Mouse (Mus musculus) heart, embryonic 16.5 days (tissue): Measurements from ENCODE around the gene Sez6l. TPM values are rescaled to one million over a fixed set of nuclear protein-coding genes. Genes with fewer than 3 reads are reported as not detected.

Experiments
- ATAC-seq: fragments of 200-750 bp; cut with Nextera tagmentation; replicated peaks from 2 replicates; pipeline ENCODE4 v1.8.0; 2017; ENCODE audit warnings: moderate number of reproducible peaks; ENCODE audit not compliant: insufficient read depth, low FRiP score; ENCODE audit errors: extremely low read depth
- H3K27ac ChIP-seq: fragments of 300-500 bp; sonication (generic); 2 replicates; pipeline ENCODE4 v1.5.1; 2014; ENCODE audit warnings: mild to moderate bottlenecking, low read length, control low read depth, moderate library complexity
- H3K27me3 ChIP-seq: fragments of 300-500 bp; sonication (generic); 2 replicates; pipeline ENCODE4 v1.6.1; 2014; ENCODE audit warnings: low read length, mixed read lengths; ENCODE audit not compliant: control insufficient read depth, insufficient read depth
- H3K36me3 ChIP-seq: fragments of 300-500 bp; sonication (generic); 2 replicates; pipeline ENCODE4 v1.6.1; 2014; ENCODE audit not compliant: control insufficient read depth, insufficient read depth
- H3K4me1 ChIP-seq: fragments of 300-500 bp; sonication (generic); 2 replicates; pipeline ENCODE4 v1.6.1; 2014; ENCODE audit warnings: low read length, mixed read lengths; ENCODE audit not compliant: control insufficient read depth, insufficient read depth
- H3K4me2 ChIP-seq: fragments of 300-500 bp; sonication (generic); 2 replicates; pipeline ENCODE4 v1.6.1; 2014; ENCODE audit warnings: low read depth, mild to moderate bottlenecking, control low read depth, low read length
- H3K4me3 ChIP-seq: fragments of 300-500 bp; sonication (generic); 2 replicates; pipeline ENCODE4 v1.5.1; 2014; ENCODE audit warnings: mild to moderate bottlenecking, control low read depth, low read length
- H3K9ac ChIP-seq: fragments of 300-500 bp; sonication (generic); 2 replicates; pipeline ENCODE4 v1.6.1; 2014; ENCODE audit warnings: low read length, control low read depth
- H3K9me3 ChIP-seq: fragments of 300-500 bp; sonication (generic); replicated peaks from 2 replicates; pipeline ENCODE4 v1.6.1; 2016; ENCODE audit warnings: low read length; ENCODE audit not compliant: control insufficient read depth
- WGBS: fragments of 180-500 bp; shearing (Covaris S2); extraction: QIAGEN DNeasy Blood & Tissue Kit; methylation state at CpG from one replicate; pipeline ENCODE4 v1.1.7; 2014; 5-methylcytosine and 5-hydroxymethylcytosine counted together
- polyA plus RNA-seq: library from polyadenylated mRNA; unstranded; fragments of >200 nt; fragmentation: Nextera tagmentation; extraction: Ambion mirVana; gene quantifications from 2 replicates; pipeline ENCODE4 v1.2.1, GENCODE M21; 2015

Gene Sez6l
- polyA plus RNA-seq, 1 experiment from 2014 or later = 0.34 TPM

- Histone ChIP-seq H3K27me3 (peaks cover 79% of the 10 kb centered on the region), H3K4me3 (no peak overlapping the region), H3K9ac (no peak overlapping the region), H3K4me1 (peaks cover 5% of the 10 kb centered on the region), H3K4me2 (no peak overlapping the region), H3K27ac (no peak overlapping the region), H3K9me3 (no peaks in the 10 kb centered on the region), H3K36me3 (no peaks in the 10 kb centered on the region)
- ATAC-seq = no peak
- 13% methylated on average over 8 of the region's 8 CpGs for WGBS
Observed at GRCm38 (mm10) chr5:112573916-112574315, 3.1 kb downstream of the Sez6l start.

GRCm38 (mm10) chr5:112572217-112572616 is 4.8 kb downstream of the Sez6l start:
- H3K9me3 ChIP-seq = no peaks in the 10 kb centered on the region
- no peak overlapping the region for H3K4me2 ChIP-seq
- H3K27ac ChIP-seq = no peak overlapping the region
- H3K4me3 ChIP-seq = no peak overlapping the region
- H3K36me3 ChIP-seq = no peaks in the 10 kb centered on the region
- 46% methylated on average over 2 of the region's 2 CpGs for WGBS
- peaks cover 62% of the 10 kb centered on the region for H3K27me3 ChIP-seq
- no peak for ATAC-seq
- H3K4me1 ChIP-seq = peaks cover 5% of the 10 kb centered on the region
- no peak overlapping the region for H3K9ac ChIP-seq

- ATAC-seq = no peak
- Histone ChIP-seq H3K4me1 (no peaks in the 10 kb centered on the region), H3K27ac (no peak overlapping the region), H3K27me3 (peaks cover 26% of the 10 kb centered on the region), H3K9ac (no peak overlapping the region), H3K9me3 (no peaks in the 10 kb centered on the region), H3K4me3 (no peak overlapping the region), H3K4me2 (no peak overlapping the region), H3K36me3 (no peaks in the 10 kb centered on the region)
- 60% methylated on average over 8 of the region's 8 CpGs for WGBS
Observed at GRCm38 (mm10) chr5:112565489-112565888, 11.5 kb downstream of the Sez6l start.

GRCm38 (mm10) chr5:112565083-112565482 is 11.9 kb downstream of the Sez6l start:
- H3K9me3 ChIP-seq = no peaks in the 10 kb centered on the region
- no peak overlapping the region for H3K9ac ChIP-seq
- H3K4me3 ChIP-seq = no peak overlapping the region
- no peak for ATAC-seq
- no peak overlapping the region for H3K27ac ChIP-seq
- no peaks in the 10 kb centered on the region for H3K4me1 ChIP-seq
- H3K4me2 ChIP-seq = no peak overlapping the region
- H3K27me3 ChIP-seq = peaks cover 24% of the 10 kb centered on the region
- 86% methylated on average over 17 of the region's 17 CpGs for WGBS
- H3K36me3 ChIP-seq = no peaks in the 10 kb centered on the region

- H3K4me1 ChIP-seq = no peaks in the 10 kb centered on the region
- H3K9ac ChIP-seq = no peak overlapping the region
- no peaks in the 10 kb centered on the region for H3K36me3 ChIP-seq
- no peak overlapping the region for H3K4me2 ChIP-seq
- H3K4me3 ChIP-seq = no peak overlapping the region
- H3K27me3 ChIP-seq = peaks cover 24% of the 10 kb centered on the region
- ATAC-seq = no peak
- H3K9me3 ChIP-seq = no peaks in the 10 kb centered on the region
- no peak overlapping the region for H3K27ac ChIP-seq
- WGBS = 67% methylated on average over 15 of the region's 15 CpGs
Observed at GRCm38 (mm10) chr5:112560869-112561499, 16.0 kb downstream of the Sez6l start.

DNA sequence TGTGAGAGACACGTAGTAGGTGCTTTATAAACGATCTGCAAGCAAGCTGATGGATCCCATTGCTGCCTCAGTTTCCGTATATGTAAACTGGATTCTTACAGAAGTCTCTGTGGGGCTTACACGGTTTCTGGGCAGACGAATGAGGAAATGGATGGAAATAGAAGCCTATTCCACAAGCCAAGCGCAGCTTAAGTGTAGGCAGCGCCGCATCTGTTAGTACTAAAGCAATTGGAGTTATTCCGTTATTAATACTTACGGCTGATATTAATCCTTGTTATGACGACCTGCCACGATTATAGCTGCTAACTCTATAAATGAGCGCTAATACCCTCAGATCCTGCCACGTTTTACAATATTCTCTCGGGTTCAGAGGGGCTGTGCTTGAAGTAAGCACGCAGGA is 16.8 kb downstream of the Sez6l start:
- 73% methylated on average over 16 of the region's 16 CpGs for WGBS
- H3K4me3 ChIP-seq = no peak overlapping the region
- no peaks in the 10 kb centered on the region for H3K9me3 ChIP-seq
- H3K27me3 ChIP-seq = peaks cover 24% of the 10 kb centered on the region
- H3K4me2 ChIP-seq = no peak overlapping the region
- ATAC-seq = no peak
- H3K4me1 ChIP-seq = no peaks in the 10 kb centered on the region
- H3K27ac ChIP-seq = no peak overlapping the region
- no peak overlapping the region for H3K9ac ChIP-seq
- H3K36me3 ChIP-seq = no peaks in the 10 kb centered on the region

DNA sequence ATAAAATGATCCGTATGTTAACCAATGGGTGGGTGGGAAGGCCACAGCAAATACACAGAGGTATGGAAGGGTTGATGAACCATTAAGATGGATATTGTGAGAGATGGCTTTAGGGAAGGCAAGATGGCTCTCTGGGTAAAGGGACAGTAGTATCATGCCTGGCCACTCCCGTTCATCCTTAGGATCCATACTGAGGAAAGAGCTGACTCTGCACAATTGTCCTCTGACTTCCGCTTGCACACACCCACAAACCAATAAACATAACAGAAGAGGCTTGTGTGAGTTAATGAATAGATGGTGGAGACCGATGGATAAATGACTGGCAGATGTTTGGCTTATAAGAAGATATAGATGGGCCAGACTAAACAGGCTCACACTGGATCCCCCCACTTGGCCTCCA is 19.6 kb downstream of the Sez6l start:
- Histone ChIP-seq H3K4me1 (no peaks in the 10 kb centered on the region), H3K4me3 (no peak overlapping the region), H3K9ac (no peak overlapping the region), H3K27me3 (peaks cover 14% of the 10 kb centered on the region), H3K36me3 (no peaks in the 10 kb centered on the region), H3K9me3 (no peaks in the 10 kb centered on the region), H3K4me2 (no peak overlapping the region), H3K27ac (no peak overlapping the region)
- 80% methylated on average over 4 of the region's 4 CpGs for WGBS
- ATAC-seq = no peak

- H3K27me3 ChIP-seq = peaks cover 12% of the 10 kb centered on the region
- H3K4me3 ChIP-seq = no peak overlapping the region
- H3K4me1 ChIP-seq = no peaks in the 10 kb centered on the region
- ATAC-seq = no peak
- no peak overlapping the region for H3K4me2 ChIP-seq
- no peak overlapping the region for H3K27ac ChIP-seq
- H3K36me3 ChIP-seq = no peaks in the 10 kb centered on the region
- no peak overlapping the region for H3K9ac ChIP-seq
- H3K9me3 ChIP-seq = no peaks in the 10 kb centered on the region
- 69% methylated on average over 3 of the region's 3 CpGs for WGBS
Observed at GRCm38 (mm10) chr5:112556640-112557039, 20.3 kb downstream of the Sez6l start.

GRCm38 (mm10) chr5:112554508-112554907 is 22.5 kb downstream of the Sez6l start:
- Histone ChIP-seq H3K27me3 (peaks cover 6% of the 10 kb centered on the region), H3K4me1 (no peaks in the 10 kb centered on the region), H3K4me3 (no peak overlapping the region), H3K27ac (no peak overlapping the region), H3K9me3 (no peaks in the 10 kb centered on the region), H3K36me3 (no peaks in the 10 kb centered on the region), H3K9ac (no peak overlapping the region), H3K4me2 (no peak overlapping the region)
- 65% methylated on average over 10 of the region's 10 CpGs for WGBS
- ATAC-seq = no peak
